In the genomic region with DNA sequence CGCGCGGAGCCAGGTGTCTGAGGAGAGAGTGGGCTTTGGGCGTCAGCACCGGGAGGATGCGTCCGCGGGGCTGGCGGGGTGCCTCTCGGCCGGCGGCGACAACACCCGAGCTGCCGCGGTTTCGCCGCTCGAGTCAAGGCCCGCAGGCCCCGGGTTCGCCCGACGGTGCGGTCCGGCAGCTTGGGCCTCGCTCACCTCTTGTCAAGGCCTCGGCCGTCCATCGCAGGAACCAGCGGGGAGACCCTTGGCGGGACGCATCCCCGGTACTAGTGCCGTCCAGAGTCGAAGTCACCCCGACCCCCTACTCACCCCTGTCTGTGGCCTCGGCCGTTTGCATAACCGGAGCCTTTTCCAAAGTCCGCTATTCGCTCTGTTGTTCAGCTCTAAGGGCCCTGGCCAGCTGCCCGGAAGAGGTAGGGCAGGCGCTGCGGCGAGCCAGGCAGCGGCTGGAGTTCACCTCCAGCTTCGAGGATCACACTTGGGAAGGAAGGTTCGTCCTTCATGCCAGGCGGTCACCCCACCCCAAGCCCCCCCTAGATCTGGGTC, we compare ENCODE assay signal across 7 mouse cellular contexts. TPM values are rescaled to one million over a fixed set of nuclear protein-coding genes. Genes with fewer than 3 reads are reported as not detected.
A peak's percentile ranks its signal among the peaks of the same experiment; 100 is the strongest.
DNase-seq lines count a peak whose midpoint lies in the region; ATAC-seq and TF ChIP-seq lines count a peak whose summit lies in the region.

No protein-coding gene starts in this region.

- peaks cover 2 to 6% of the 10 kb centered on the region in 2 experiments for H3K4me1 ChIP-seq in ES-E14 (ENCODE audit: control insufficient read depth in 2 of 2, insufficient read depth in 2 of 2, low read length in 2 of 2, poor library complexity in 1 of 2)
- H3K4me1 ChIP-seq in forebrain, embryonic 12.5 days, result peaks cover 27% of the 10 kb centered on the region
- peaks cover 26% of the 10 kb centered on the region for H3K4me1 ChIP-seq in hindbrain, embryonic 12.5 days
- peaks cover 14% of the 10 kb centered on the region for H3K4me1 ChIP-seq in stomach, embryonic 16.5 days (ENCODE audit: control insufficient read depth, insufficient read depth, low read length)

- H3K27ac ChIP-seq in ES-E14 (ENCODE audit: insufficient read depth, low read depth, low read length, poor library complexity, severe bottlenecking), result peak overlapping the region; percentile 64; the same call in 1 of the 2 replicates
- H3K27ac ChIP-seq in forebrain, embryonic 12.5 days, result peak overlapping the region; percentile 93
- peak overlapping the region; percentile 91 for H3K27ac ChIP-seq in hindbrain, embryonic 12.5 days
- peak overlapping the region; percentile 94 for H3K27ac ChIP-seq in stomach, embryonic 16.5 days (ENCODE audit: low read length)

- no peaks in the 10 kb centered on the region for H3K27me3 ChIP-seq in forebrain, embryonic 12.5 days
- no peaks in the 10 kb centered on the region for H3K27me3 ChIP-seq in hindbrain, embryonic 12.5 days
- H3K27me3 ChIP-seq in stomach, embryonic 16.5 days (ENCODE audit: control insufficient read depth, insufficient read depth, low read length), result no peaks in the 10 kb centered on the region

- WGBS in forebrain, embryonic 12.5 days, result under 1% methylated on average over 39 of the region's 50 CpGs
- under 1% methylated on average over 50 of the region's 50 CpGs for WGBS in hindbrain, embryonic 12.5 days
- under 1% methylated on average over 50 of the region's 50 CpGs for WGBS in stomach, embryonic 16.5 days

- H3K36me3 ChIP-seq in ES-E14 (ENCODE audit: control insufficient read depth, insufficient read depth, low read length, poor library complexity, severe bottlenecking), result peaks cover 3% of the 10 kb centered on the region
- H3K36me3 ChIP-seq in forebrain, embryonic 12.5 days (replicated peaks), result peaks cover 5% of the 10 kb centered on the region; the same call in 1 of the 2 replicates
- H3K36me3 ChIP-seq in hindbrain, embryonic 12.5 days, result peaks cover 11% of the 10 kb centered on the region
- no peaks in the 10 kb centered on the region for H3K36me3 ChIP-seq in stomach, embryonic 16.5 days (ENCODE audit: control insufficient read depth, insufficient read depth, low read length)

- peak overlapping the region; percentile 79 for H3K4me2 ChIP-seq in forebrain, embryonic 12.5 days
- peak overlapping the region; percentile 73 for H3K4me2 ChIP-seq in hindbrain, embryonic 12.5 days (replicated peaks)
- peak overlapping the region; percentile 68 for H3K4me2 ChIP-seq in stomach, embryonic 16.5 days (ENCODE audit: low read depth, low read length)

- in situ Hi-C loops in ES-E14 (cut with MboI; ENCODE audit: low sequenced_read_pairs in 2 of 2, unreplicated experiment in 2 of 2), result no loop called here

- H3K4me3 ChIP-seq in ES-E14 (ENCODE audit: insufficient read depth in 1 of 2, low read depth in 1 of 2, low read length in 2 of 2, poor library complexity in 1 of 2, severe bottlenecking in 1 of 2), result peak overlapping the region; percentile 78 to 92
- peak overlapping the region; percentile 79 for H3K4me3 ChIP-seq in forebrain, embryonic 12.5 days (replicated peaks)
- H3K4me3 ChIP-seq in hindbrain, embryonic 12.5 days, result peak overlapping the region; percentile 94
- peak overlapping the region; percentile 96 for H3K4me3 ChIP-seq in stomach, embryonic 16.5 days (replicated peaks; ENCODE audit: low read length)

- DNase-seq in ES-E14 (ENCODE audit: low read depth, low spot score), result peak; percentile 4
- DNase-seq in adrenal gland, postnatal 36 days, result peak; percentile 71 to 86
- DNase-seq in layer of hippocampus, adult 9-11 months, result peak; percentile 56
- DNase-seq in lung, postnatal 36 days, result peak; percentile 76

- ATAC-seq in forebrain, embryonic 12.5 days (ENCODE audit: low FRiP score), result peak; percentile 75
- ATAC-seq in hindbrain, embryonic 12.5 days (ENCODE audit: low FRiP score), result peak; percentile 74
- peak; percentile 45 for ATAC-seq in stomach, embryonic 16.5 days (ENCODE audit: insufficient read depth, low FRiP score)

- peak overlapping the region; percentile 98 for H3K9ac ChIP-seq in ES-E14 (ENCODE audit: insufficient read depth, low read depth, low read length, poor library complexity, severe bottlenecking)
- peak overlapping the region; percentile 87 for H3K9ac ChIP-seq in forebrain, embryonic 12.5 days
- H3K9ac ChIP-seq in hindbrain, embryonic 12.5 days, result peak overlapping the region; percentile 95
- peak overlapping the region; percentile 99 for H3K9ac ChIP-seq in stomach, embryonic 16.5 days (ENCODE audit: low read length)

- no peaks in the 10 kb centered on the region for H3K9me3 ChIP-seq in ES-E14 (ENCODE audit: control insufficient read depth, insufficient read depth, low read depth, low read length)
- no peaks in the 10 kb centered on the region for H3K9me3 ChIP-seq in forebrain, embryonic 12.5 days
- no peaks in the 10 kb centered on the region for H3K9me3 ChIP-seq in hindbrain, embryonic 12.5 days (replicated peaks)
- H3K9me3 ChIP-seq in stomach, embryonic 16.5 days (replicated peaks; ENCODE audit: control insufficient read depth, low read length), result no peaks in the 10 kb centered on the region

TF ChIP-seq in ES-E14, 5 proteins besides CTCF, POLR2A, EP300 and RAD21:
- TF ChIP-seq ZC3H11A (IDR thresholded peaks at IDR 0.05; ENCODE audit: borderline replicate concordance, low read depth, low read length) (no peak), CHD2 (IDR thresholded peaks at IDR 0.05; ENCODE audit: low read depth, low read length) (no peak), MAFK (IDR thresholded peaks at IDR 0.05; ENCODE audit: insufficient read depth, low read depth, low read length) (no peak), HCFC1 (IDR thresholded peaks at IDR 0.05; ENCODE audit: borderline replicate concordance, insufficient read depth, low read length) (no peak), ZNF384 (IDR thresholded peaks at IDR 0.05; ENCODE audit: low read depth, low read length) (no peak)
TF ChIP-seq in ES-E14: peak in this region for 0.

RNA-seq across cellular contexts. Expression of gene BC049762, which starts 0.5 kb away (rescaled TPM):
- total RNA-seq in ES-E14 (2012; rRNA removed), result 0.31 TPM in 1 of 2 replicates, not detected in the other
- not detected for total RNA-seq in adrenal gland, postnatal 36 days (2021)
- 0.37 TPM in 1 of 2 replicates, not detected in the other for polyA plus RNA-seq in forebrain, embryonic 12.5 days (2016; fragmentation: Nextera tagmentation; extraction: Ambion mirVana)
- polyA plus RNA-seq in hindbrain, embryonic 12.5 days (2016; fragmentation: Nextera tagmentation; extraction: Ambion mirVana), result 0.25 TPM in 1 of 2 replicates, not detected in the other
- polyA plus RNA-seq in stomach, embryonic 16.5 days (2015; fragmentation: Nextera tagmentation; extraction: Ambion mirVana), result 0.36 TPM in 1 of 2 replicates, not detected in the other

RNA-seq across cellular contexts. Expression of gene Clk4, which starts 1.8 kb away (rescaled TPM):
- total RNA-seq in ES-E14 (2012; rRNA removed), result 62.5 and 73.7 TPM in 2 replicates
- 100 to 1,000 TPM in 1 of 2 experiments, 10 to 100 TPM in 1; 84.2 to 110 TPM for total RNA-seq in adrenal gland, postnatal 36 days (2021)
- 141 and 153 TPM in 2 replicates for polyA plus RNA-seq in forebrain, embryonic 12.5 days (2016; fragmentation: Nextera tagmentation; extraction: Ambion mirVana)
- 150 and 161 TPM in 2 replicates for polyA plus RNA-seq in hindbrain, embryonic 12.5 days (2016; fragmentation: Nextera tagmentation; extraction: Ambion mirVana)
- polyA plus RNA-seq in stomach, embryonic 16.5 days (2015; fragmentation: Nextera tagmentation; extraction: Ambion mirVana), result 115 and 123 TPM in 2 replicates

RNA-seq across cellular contexts. Expression of gene Col23a1, which starts 26.4 kb away (rescaled TPM):
- 0.26 and 0.40 TPM in 2 replicates for total RNA-seq in ES-E14 (2012; rRNA removed)
- 1 to 10 TPM; 2.6 to 7.0 TPM for total RNA-seq in adrenal gland, postnatal 36 days (2021)
- 4.9 and 6.8 TPM in 2 replicates for polyA plus RNA-seq in forebrain, embryonic 12.5 days (2016; fragmentation: Nextera tagmentation; extraction: Ambion mirVana)
- polyA plus RNA-seq in hindbrain, embryonic 12.5 days (2016; fragmentation: Nextera tagmentation; extraction: Ambion mirVana), result 15.9 and 17.1 TPM in 2 replicates
- polyA plus RNA-seq in stomach, embryonic 16.5 days (2015; fragmentation: Nextera tagmentation; extraction: Ambion mirVana), result 5.7 and 7.0 TPM in 2 replicates

RNA-seq across cellular contexts. Expression of gene Gm12569, which starts 43.1 kb away (rescaled TPM):
- total RNA-seq in ES-E14 (2012; rRNA removed), result 8.0 and 13.0 TPM in 2 replicates
- total RNA-seq in adrenal gland, postnatal 36 days (2021), result not detected
- not detected in 2 replicates for polyA plus RNA-seq in forebrain, embryonic 12.5 days (2016; fragmentation: Nextera tagmentation; extraction: Ambion mirVana)
- polyA plus RNA-seq in hindbrain, embryonic 12.5 days (2016; fragmentation: Nextera tagmentation; extraction: Ambion mirVana), result not detected in 2 replicates
- not detected in 2 replicates for polyA plus RNA-seq in stomach, embryonic 16.5 days (2015; fragmentation: Nextera tagmentation; extraction: Ambion mirVana)

Comparison
In these comparisons a context has a peak if more than half of its experiments do, and no peak if none do; other contexts are left out.
1. Peak in every context shown above with its lines: DNase-seq, ATAC-seq, H3K4me3 ChIP-seq and H3K27ac ChIP-seq.
2. DNase-seq: peak in every context shown above with its lines; median percentile 78 in adrenal gland, postnatal 36 days; 76 in lung, postnatal 36 days; 56 in layer of hippocampus, adult 9-11 months; 4 in ES-E14.